Mouse (Mus musculus): Measurements from ENCODE around the gene Kctd14. TPM values are rescaled to one million over a fixed set of nuclear protein-coding genes. Genes with fewer than 3 reads are reported as not detected.
"Not testable (repeated sequence)": the region's sequence is repeated elsewhere in the genome, so short reads cannot be mapped to it uniquely, and the experiment has no call there.

Gene Kctd14
- polyA plus RNA-seq (2015; fragmentation: Nextera tagmentation; extraction: Ambion mirVana), result 0.83 and 1.8 TPM in 2 replicates

- not testable (repeated sequence) for H3K4me2 ChIP-seq; H3K9me3 ChIP-seq (replicated peaks); ATAC-seq (replicated peaks; ENCODE audit: insufficient number of reproducible peaks, insufficient read depth, low FRiP score, low read depth); H3K36me3 ChIP-seq; H3K4me3 ChIP-seq; H3K27ac ChIP-seq; H3K27me3 ChIP-seq; H3K9ac ChIP-seq
- H3K4me1 ChIP-seq (replicated peaks), result peaks cover 24% of the 10 kb centered on the region
- 58% methylated on average over 2 of the region's 2 CpGs for WGBS
These were observed at the start of gene Kctd14 for GRCm38 (mm10) chr7:97451023-97451422. Gene Kctd14 (plus strand): TSS chr7:97451323.

DNA sequence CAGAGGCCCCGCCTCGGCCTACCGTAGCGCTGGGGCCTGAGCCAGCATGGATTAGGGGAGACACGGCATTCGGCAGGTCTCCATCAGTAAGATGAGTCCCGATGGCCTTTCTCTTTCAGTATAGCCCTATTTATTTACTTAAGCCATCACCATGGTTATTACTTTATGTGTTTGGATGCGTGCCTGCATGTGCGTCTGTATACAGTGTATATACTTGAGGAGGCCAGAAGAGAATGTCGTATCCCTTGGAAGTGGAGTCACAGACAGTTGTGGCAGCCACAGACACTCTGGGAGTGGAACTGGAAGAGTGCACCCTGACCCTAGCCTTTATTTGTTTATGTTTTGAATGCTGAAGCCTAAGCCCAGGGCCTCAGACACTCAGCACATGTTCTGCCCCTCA lies 44.0 kb upstream of the Kctd14 start:
- WGBS, result 85% methylated on average over 10 of the region's 10 CpGs
- H3K4me1 ChIP-seq (replicated peaks), result 0 out of 2 replicates have a peak, but pooled peaks cover 5% of the 10 kb centered on the region
- no peak overlapping the region for H3K27ac ChIP-seq
- no peak overlapping the region for H3K4me2 ChIP-seq
- no peak overlapping the region for H3K4me3 ChIP-seq
- no peaks in the 10 kb centered on the region for H3K9me3 ChIP-seq (replicated peaks)
- ATAC-seq (replicated peaks; ENCODE audit: insufficient number of reproducible peaks, insufficient read depth, low FRiP score, low read depth), result no peak
- H3K9ac ChIP-seq, result no peak overlapping the region
- no peaks in the 10 kb centered on the region for H3K27me3 ChIP-seq
- H3K36me3 ChIP-seq, result peaks cover 44% of the 10 kb centered on the region

DNA sequence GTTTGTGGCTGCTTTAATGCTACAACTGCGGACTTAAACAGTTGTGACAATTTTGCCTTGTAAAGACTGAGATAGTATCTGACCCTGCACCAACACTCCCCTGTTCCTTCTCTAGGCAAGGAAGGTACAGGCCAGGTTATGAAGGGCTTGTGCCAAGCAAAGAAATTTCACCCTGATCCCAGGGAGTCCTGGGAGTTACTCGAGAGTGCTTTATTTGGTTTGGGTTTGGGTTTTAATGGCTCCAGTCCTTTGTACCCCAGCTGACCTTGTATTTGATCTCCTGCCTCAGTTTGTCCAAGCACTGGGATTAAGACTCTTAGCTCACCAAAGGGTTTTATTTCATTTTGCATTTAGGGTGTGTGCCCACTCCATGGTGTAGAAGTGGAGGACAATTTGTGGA lies 40.0 kb upstream of the Kctd14 start:
- Histone ChIP-seq H3K27ac (no peak overlapping the region), H3K27me3 (no peaks in the 10 kb centered on the region), H3K9ac (no peak overlapping the region), H3K4me2 (no peak overlapping the region), H3K4me3 (no peak overlapping the region), H3K9me3 (replicated peaks) (no peaks in the 10 kb centered on the region), H3K36me3 (peaks cover 43% of the 10 kb centered on the region), H3K4me1 (replicated peaks) (peaks cover 9% of the 10 kb centered on the region)
- ATAC-seq (replicated peaks; ENCODE audit: insufficient number of reproducible peaks, insufficient read depth, low FRiP score, low read depth), result no peak
- WGBS, result 92% methylated on average over 2 of the region's 2 CpGs

GRCm38 (mm10) chr7:97411575-97411974 lies 39.5 kb upstream of the Kctd14 start:
- Histone ChIP-seq H3K9ac (no peak overlapping the region), H3K4me1 (replicated peaks) (peaks cover 9% of the 10 kb centered on the region), H3K4me2 (no peak overlapping the region), H3K27ac (no peak overlapping the region), H3K36me3 (peaks cover 42% of the 10 kb centered on the region), H3K27me3 (no peaks in the 10 kb centered on the region), H3K9me3 (replicated peaks) (no peaks in the 10 kb centered on the region), H3K4me3 (no peak overlapping the region)
- ATAC-seq (replicated peaks; ENCODE audit: insufficient number of reproducible peaks, insufficient read depth, low FRiP score, low read depth), result no peak
- WGBS, result 74% methylated on average over 3 of the region's 3 CpGs

DNA sequence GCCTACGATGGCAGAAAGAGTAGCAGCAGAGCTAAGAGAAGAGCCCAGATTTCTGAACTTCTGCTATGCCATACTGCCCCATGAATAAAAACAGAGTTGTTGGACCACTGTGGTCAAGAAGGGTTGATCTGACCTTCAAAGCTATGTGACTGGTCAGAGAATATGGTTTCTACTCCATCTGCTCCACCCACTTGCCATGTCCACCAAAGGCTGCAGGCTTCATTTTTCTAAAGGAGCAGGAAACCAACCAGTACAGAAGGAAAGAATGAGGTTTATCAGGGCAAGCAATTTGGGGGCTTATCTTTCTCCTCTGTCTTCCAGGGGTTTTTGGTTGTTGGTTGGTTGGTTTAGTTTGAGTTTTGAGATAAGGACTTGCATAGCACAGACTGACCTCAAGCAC lies 37.1 kb upstream of the Kctd14 start:
- H3K9me3 ChIP-seq (replicated peaks), result no peaks in the 10 kb centered on the region
- peaks cover 20% of the 10 kb centered on the region for H3K4me1 ChIP-seq (replicated peaks)
- H3K27ac ChIP-seq, result no peak overlapping the region
- H3K36me3 ChIP-seq, result peaks cover 22% of the 10 kb centered on the region
- WGBS, result 77% methylated on average over 1 of the region's 1 CpGs
- H3K4me2 ChIP-seq, result no peak overlapping the region
- no peak overlapping the region for H3K4me3 ChIP-seq
- no peak overlapping the region for H3K9ac ChIP-seq
- H3K27me3 ChIP-seq, result no peaks in the 10 kb centered on the region
- ATAC-seq (replicated peaks; ENCODE audit: insufficient number of reproducible peaks, insufficient read depth, low FRiP score, low read depth), result no peak

DNA sequence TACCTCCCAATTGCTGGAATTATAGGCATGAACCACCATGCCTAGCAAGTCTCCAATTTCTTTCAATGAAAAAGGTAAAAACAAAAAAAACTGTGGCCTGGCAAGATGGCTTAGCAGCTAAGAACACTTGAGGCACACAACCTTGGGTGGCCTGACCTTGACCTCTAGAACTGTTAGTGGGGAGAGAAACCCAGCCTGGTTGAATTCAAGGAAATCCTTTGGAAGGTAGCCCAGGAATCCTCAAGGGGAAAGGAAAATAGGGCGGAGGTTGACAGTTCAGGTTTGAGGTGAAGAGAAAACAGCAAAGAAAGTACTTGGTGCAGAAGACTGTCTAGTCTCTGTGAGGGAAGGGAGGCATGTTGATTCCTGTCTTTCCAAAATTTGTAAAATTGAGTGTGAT lies 36.7 kb upstream of the Kctd14 start:
- H3K4me1 ChIP-seq (replicated peaks), result peaks cover 20% of the 10 kb centered on the region
- no peak overlapping the region for H3K27ac ChIP-seq
- WGBS, result 45% methylated on average over 1 of the region's 1 CpGs
- no peak overlapping the region for H3K9ac ChIP-seq
- peaks cover 17% of the 10 kb centered on the region for H3K36me3 ChIP-seq
- no peak for ATAC-seq (replicated peaks; ENCODE audit: insufficient number of reproducible peaks, insufficient read depth, low FRiP score, low read depth)
- H3K4me2 ChIP-seq, result no peak overlapping the region
- H3K27me3 ChIP-seq, result no peaks in the 10 kb centered on the region
- no peak overlapping the region for H3K4me3 ChIP-seq
- H3K9me3 ChIP-seq (replicated peaks), result no peaks in the 10 kb centered on the region

GRCm38 (mm10) chr7:97414915-97415687 lies 36.0 kb upstream of the Kctd14 start:
- Histone ChIP-seq H3K4me3 (no peak overlapping the region), H3K27me3 (no peaks in the 10 kb centered on the region), H3K36me3 (peaks cover 11% of the 10 kb centered on the region), H3K9ac (no peak overlapping the region), H3K4me1 (replicated peaks) (peaks cover 20% of the 10 kb centered on the region), H3K4me2 (no peak overlapping the region), H3K9me3 (replicated peaks) (no peaks in the 10 kb centered on the region), H3K27ac (no peak overlapping the region)
- ATAC-seq (replicated peaks; ENCODE audit: insufficient number of reproducible peaks, insufficient read depth, low FRiP score, low read depth), result no peak
- WGBS, result 54% methylated on average over 9 of the region's 9 CpGs

- Histone ChIP-seq H3K9ac (no peak overlapping the region), H3K4me1 (replicated peaks) (peaks cover 28% of the 10 kb centered on the region), H3K27ac (no peak overlapping the region), H3K4me2 (no peak overlapping the region), H3K36me3 (no peaks in the 10 kb centered on the region), H3K27me3 (no peaks in the 10 kb centered on the region), H3K4me3 (no peak overlapping the region), H3K9me3 (replicated peaks) (no peaks in the 10 kb centered on the region)
- no peak for ATAC-seq (replicated peaks; ENCODE audit: insufficient number of reproducible peaks, insufficient read depth, low FRiP score, low read depth)
- 80% methylated on average over 4 of the region's 4 CpGs for WGBS
These were observed 34.6 kb upstream of the Kctd14 start for GRCm38 (mm10) chr7:97416473-97416872.

DNA sequence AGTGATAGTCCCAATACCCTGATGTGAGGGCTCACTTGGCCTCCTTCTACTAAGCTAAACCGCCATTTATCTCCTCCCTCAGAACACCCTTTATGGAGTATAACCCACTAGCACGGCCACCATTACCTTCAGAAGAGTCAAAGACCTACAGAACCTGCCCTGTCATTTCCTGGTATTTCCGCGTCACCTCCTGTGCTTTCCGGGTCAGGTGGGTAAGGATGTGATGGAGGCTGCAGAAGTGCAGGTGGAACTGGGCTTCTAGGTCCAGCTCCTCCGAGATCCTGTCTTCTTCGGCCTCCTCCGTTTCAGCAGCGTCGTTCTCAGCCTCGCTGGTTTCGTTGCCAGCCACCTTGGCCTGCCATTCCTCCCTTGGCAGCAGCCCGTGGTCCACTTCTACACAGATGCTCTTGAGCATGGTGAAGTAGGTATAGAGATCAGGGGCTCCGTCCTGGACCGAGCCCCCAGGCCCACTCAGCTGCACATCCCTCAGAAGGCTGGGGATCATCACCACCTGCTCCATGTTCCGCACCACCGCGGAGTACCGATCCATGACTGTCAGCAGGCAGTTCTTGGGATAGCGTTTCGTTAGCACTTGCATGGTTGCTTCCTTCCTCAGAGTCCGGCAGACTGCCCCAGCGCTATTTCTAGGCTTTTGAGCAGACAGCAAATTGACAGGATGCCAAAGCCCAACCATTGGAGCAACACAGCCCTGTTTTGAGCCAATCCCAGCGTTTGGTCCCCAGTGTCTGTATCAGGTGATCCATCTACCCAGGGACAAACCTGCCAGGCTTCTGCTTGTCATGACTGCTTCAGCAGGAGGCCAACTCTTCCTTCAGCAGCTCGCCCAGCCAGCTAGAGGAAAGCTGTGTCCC lies 34.0 kb upstream of the Kctd14 start, which contains the start of gene Thrsp:
Thrsp (minus strand) TSS at position 825 of the 872 bp plus-strand sequence.
- WGBS, result 62% methylated on average over 25 of the region's 25 CpGs
- Histone ChIP-seq H3K9ac (no peak within 1 kb of the TSS; the same call in 1 of the 2 replicates), H3K9me3 (replicated peaks) (no peaks in the 10 kb centered on the region), H3K4me1 (replicated peaks) (peaks cover 28% of the 10 kb centered on the region), H3K36me3 (no peaks in the 10 kb centered on the region), H3K4me2 (peak within 1 kb of the TSS; percentile 46), H3K4me3 (no peak within 1 kb of the TSS), H3K27ac (peak within 1 kb of the TSS; percentile 28), H3K27me3 (no peaks in the 10 kb centered on the region)
- ATAC-seq (replicated peaks; ENCODE audit: insufficient number of reproducible peaks, insufficient read depth, low FRiP score, low read depth), result peak; percentile 27; the same call in 1 of the 2 replicates

DNA sequence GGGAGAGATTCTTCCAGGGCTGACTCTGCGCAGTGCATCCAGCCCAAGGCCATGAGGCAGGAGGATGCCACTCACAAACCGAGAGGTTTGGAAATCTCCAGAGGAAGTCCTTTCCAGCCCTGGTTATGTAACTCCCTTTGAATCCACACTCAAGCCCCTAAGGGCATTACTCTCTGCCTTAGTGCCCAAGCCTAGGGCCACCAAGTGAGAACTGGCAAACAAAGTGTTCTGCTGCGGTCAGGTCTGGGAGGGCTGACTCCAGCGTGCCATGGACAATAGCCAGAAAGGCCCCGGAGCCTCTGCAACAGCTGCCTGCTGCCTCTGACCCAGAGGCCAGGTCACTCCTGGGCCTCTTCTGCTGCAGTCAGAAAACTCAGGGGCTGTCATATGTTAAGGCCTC lies 32.4 kb upstream of the Kctd14 start:
- no peak for ATAC-seq (replicated peaks; ENCODE audit: insufficient number of reproducible peaks, insufficient read depth, low FRiP score, low read depth)
- no peaks in the 10 kb centered on the region for H3K27me3 ChIP-seq

DNA sequence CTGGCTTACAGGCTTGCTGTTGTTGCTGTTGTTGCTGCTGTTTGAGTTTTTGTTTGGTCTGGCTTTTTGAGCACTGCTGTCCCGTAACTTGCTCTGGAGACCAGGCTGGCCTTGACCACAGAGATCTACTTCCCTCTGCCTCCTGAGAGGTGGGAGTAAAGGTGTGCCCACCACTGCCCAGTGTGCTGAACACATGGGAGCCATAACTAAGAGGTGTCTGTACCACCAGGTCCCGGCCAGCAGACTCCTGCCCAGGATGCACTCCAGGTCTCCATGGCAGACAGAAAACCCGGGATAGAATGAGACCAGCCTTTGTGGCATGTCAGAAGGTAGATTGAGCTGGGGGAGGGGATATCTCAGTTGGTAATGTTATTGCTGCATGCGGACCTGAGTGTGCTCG lies 32.0 kb upstream of the Kctd14 start:
- Histone ChIP-seq H3K4me1 (replicated peaks) (peaks cover 28% of the 10 kb centered on the region), H3K27ac (no peak overlapping the region), H3K27me3 (no peaks in the 10 kb centered on the region), H3K36me3 (no peaks in the 10 kb centered on the region), H3K4me2 (no peak overlapping the region), H3K4me3 (no peak overlapping the region), H3K9ac (no peak overlapping the region), H3K9me3 (replicated peaks) (no peaks in the 10 kb centered on the region)
- no peak for ATAC-seq (replicated peaks; ENCODE audit: insufficient number of reproducible peaks, insufficient read depth, low FRiP score, low read depth)
- 83% methylated on average over 5 of the region's 5 CpGs for WGBS

More for the DNA sequence above, 32.4 kb upstream of the Kctd14 start:
- Histone ChIP-seq H3K36me3 (no peaks in the 10 kb centered on the region), H3K4me2 (no peak overlapping the region), H3K4me1 (replicated peaks) (peaks cover 28% of the 10 kb centered on the region), H3K9me3 (replicated peaks) (no peaks in the 10 kb centered on the region), H3K27ac (no peak overlapping the region), H3K9ac (no peak overlapping the region), H3K4me3 (no peak overlapping the region)
- 69% methylated on average over 5 of the region's 5 CpGs for WGBS

Data from heart, embryonic 15.5 days (tissue).